Mouse (Mus musculus): ENCODE measurements around the gene Gins3.

GRCm38 (mm10) chr8:95672811-95673210, 39.6 kb downstream of the Gins3 start:
- TF ChIP-seq POLR2A (IDR thresholded peaks at IDR 0.05; ENCODE audit: insufficient read depth, low read length), result no peak
- TF ChIP-seq EP300 (IDR thresholded peaks at IDR 0.05; ENCODE audit: insufficient read depth, low read depth, low read length), result no peak
